Mouse (Mus musculus): ENCODE results near the gene Fbxl15. TPM values are rescaled to one million over a fixed set of nuclear protein-coding genes. Genes with fewer than 3 reads are reported as not detected.

The Fbxl15 gene
- polyA plus RNA-seq, 1 experiment from 2014 or later: 12.6 TPM

DNA sequence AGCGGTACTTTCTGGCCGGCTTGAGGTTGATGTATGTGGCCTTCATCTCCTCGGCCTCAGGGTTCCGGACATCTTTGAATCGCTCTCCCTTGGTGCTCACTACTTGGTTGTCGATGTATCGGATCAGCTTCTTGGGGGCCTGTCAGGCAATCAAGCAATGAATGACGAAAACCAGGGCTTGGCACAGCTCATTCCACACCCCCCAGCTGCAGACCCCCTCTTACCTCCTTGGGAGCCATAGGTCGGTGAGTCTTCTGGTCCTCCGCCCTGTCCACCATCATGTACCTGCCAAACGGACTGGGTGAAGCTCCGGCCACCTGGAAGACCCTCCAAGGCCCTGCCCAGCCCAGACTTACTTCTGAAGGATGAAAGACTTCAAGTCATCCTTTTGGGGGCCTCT is 2.7 kb downstream of the Fbxl15 start:
- H3K4me1 ChIP-seq (ENCODE audit: insufficient read depth): peaks cover 17% of the 10 kb centered on the region
- WGBS: 88% methylated on average over 12 of the region's 12 CpGs
- peaks cover 20% of the 10 kb centered on the region for H3K27me3 ChIP-seq (ENCODE audit: insufficient read depth, low read length)
- H3K36me3 ChIP-seq (ENCODE audit: insufficient read depth): peaks cover 20% of the 10 kb centered on the region
- DNase-seq (no peak), ATAC-seq (ENCODE audit: insufficient read depth) (no peak)
- no peak overlapping the region for H3K27ac ChIP-seq (ENCODE audit: low read depth)
- H3K9ac ChIP-seq: no peak overlapping the region
- no peak overlapping the region for H3K4me3 ChIP-seq (ENCODE audit: low read depth, low read length)
- TF ChIP-seq CTCF (IDR thresholded peaks at IDR 0.05; ENCODE audit: low read depth): no peak
- no peaks in the 10 kb centered on the region for H3K9me3 ChIP-seq (ENCODE audit: low read depth, low read length)
- no peak overlapping the region for H3K4me2 ChIP-seq

- Histone ChIP-seq H3K9me3 (ENCODE audit: low read depth, low read length) (no peaks in the 10 kb centered on the region), H3K4me3 (ENCODE audit: low read depth, low read length) (no peak overlapping the region), H3K27ac (ENCODE audit: low read depth) (no peak overlapping the region), H3K4me2 (no peak overlapping the region), H3K4me1 (ENCODE audit: insufficient read depth) (peaks cover 17% of the 10 kb centered on the region), H3K9ac (no peak overlapping the region), H3K27me3 (ENCODE audit: insufficient read depth, low read length) (peaks cover 14% of the 10 kb centered on the region), H3K36me3 (ENCODE audit: insufficient read depth) (peaks cover 20% of the 10 kb centered on the region)
- no peak for ATAC-seq (ENCODE audit: insufficient read depth)
- TF ChIP-seq CTCF (IDR thresholded peaks at IDR 0.05; ENCODE audit: low read depth): no peak
- DNase-seq: no peak
- WGBS: 93% methylated on average over 14 of the region's 14 CpGs
Observed at GRCm38 (mm10) chr19:46331326-46331725, 3.3 kb downstream of the Fbxl15 start.

GRCm38 (mm10) chr19:46331936-46332335 is 4.0 kb downstream of the Fbxl15 start:
- TF ChIP-seq CTCF (IDR thresholded peaks at IDR 0.05; ENCODE audit: low read depth): no peak
- no peak for ATAC-seq (ENCODE audit: insufficient read depth)

GRCm38 (mm10) chr19:46332721-46333339 is 4.8 kb downstream of the Fbxl15 start:
- Histone ChIP-seq H3K4me2 (no peak overlapping the region), H3K9me3 (ENCODE audit: low read depth, low read length) (no peaks in the 10 kb centered on the region), H3K27me3 (ENCODE audit: insufficient read depth, low read length) (no peaks in the 10 kb centered on the region), H3K4me1 (ENCODE audit: insufficient read depth) (peaks cover 13% of the 10 kb centered on the region), H3K36me3 (ENCODE audit: insufficient read depth) (peaks cover 20% of the 10 kb centered on the region), H3K27ac (ENCODE audit: low read depth) (no peak overlapping the region), H3K9ac (no peak overlapping the region), H3K4me3 (ENCODE audit: low read depth, low read length) (no peak overlapping the region)
- ATAC-seq (ENCODE audit: insufficient read depth) (no peak), DNase-seq (no peak)
- WGBS: 55% methylated on average over 7 of the region's 7 CpGs
- TF ChIP-seq CTCF (IDR thresholded peaks at IDR 0.05; ENCODE audit: low read depth): no peak

More at GRCm38 (mm10) chr19:46331936-46332335, 4.0 kb downstream of the Fbxl15 start:
- Histone ChIP-seq H3K36me3 (ENCODE audit: insufficient read depth) (peaks cover 20% of the 10 kb centered on the region), H3K9ac (no peak overlapping the region), H3K4me3 (ENCODE audit: low read depth, low read length) (no peak overlapping the region), H3K27me3 (ENCODE audit: insufficient read depth, low read length) (peaks cover 7% of the 10 kb centered on the region), H3K4me1 (ENCODE audit: insufficient read depth) (peaks cover 17% of the 10 kb centered on the region), H3K4me2 (no peak overlapping the region), H3K27ac (ENCODE audit: low read depth) (no peak overlapping the region), H3K9me3 (ENCODE audit: low read depth, low read length) (no peaks in the 10 kb centered on the region)
- WGBS: 83% methylated on average over 3 of the region's 3 CpGs
- DNase-seq: no peak

DNA sequence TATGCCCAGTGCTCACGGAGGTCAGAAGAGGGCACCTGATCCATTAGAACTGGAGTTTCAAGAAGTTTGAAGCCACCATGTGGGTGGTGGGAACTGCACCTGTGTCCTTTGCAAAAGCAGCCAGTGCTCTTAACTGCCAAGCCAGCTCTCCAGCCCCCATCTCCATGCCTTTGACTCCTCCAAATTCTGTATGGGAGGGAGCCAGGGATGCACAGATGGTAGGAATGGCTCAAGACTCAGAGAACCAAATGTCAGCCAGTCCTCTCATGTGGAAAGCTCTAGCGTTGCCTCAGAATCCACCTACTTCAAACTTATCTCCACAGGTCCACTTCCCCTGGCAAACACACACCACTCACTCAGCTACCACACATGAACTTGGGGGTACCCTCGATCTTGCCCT is 5.9 kb downstream of the Fbxl15 start:
- H3K9me3 ChIP-seq (ENCODE audit: low read depth, low read length): no peaks in the 10 kb centered on the region
- no peak overlapping the region for H3K4me2 ChIP-seq
- ATAC-seq (ENCODE audit: insufficient read depth) (no peak), DNase-seq (no peak)
- peaks cover 13% of the 10 kb centered on the region for H3K4me1 ChIP-seq (ENCODE audit: insufficient read depth)
- no peaks in the 10 kb centered on the region for H3K27me3 ChIP-seq (ENCODE audit: insufficient read depth, low read length)
- no peak overlapping the region for H3K4me3 ChIP-seq (ENCODE audit: low read depth, low read length)
- WGBS: 82% methylated on average over 3 of the region's 3 CpGs
- H3K9ac ChIP-seq: no peak overlapping the region
- no peak for TF ChIP-seq CTCF (IDR thresholded peaks at IDR 0.05; ENCODE audit: low read depth)
- no peak overlapping the region for H3K27ac ChIP-seq (ENCODE audit: low read depth)
- peaks cover 20% of the 10 kb centered on the region for H3K36me3 ChIP-seq (ENCODE audit: insufficient read depth)

GRCm38 (mm10) chr19:46337719-46338330 is 9.8 kb downstream of the Fbxl15 start:
- 37% methylated on average over 15 of the region's 15 CpGs for WGBS
- ATAC-seq (ENCODE audit: insufficient read depth): peak; percentile 15

DNA sequence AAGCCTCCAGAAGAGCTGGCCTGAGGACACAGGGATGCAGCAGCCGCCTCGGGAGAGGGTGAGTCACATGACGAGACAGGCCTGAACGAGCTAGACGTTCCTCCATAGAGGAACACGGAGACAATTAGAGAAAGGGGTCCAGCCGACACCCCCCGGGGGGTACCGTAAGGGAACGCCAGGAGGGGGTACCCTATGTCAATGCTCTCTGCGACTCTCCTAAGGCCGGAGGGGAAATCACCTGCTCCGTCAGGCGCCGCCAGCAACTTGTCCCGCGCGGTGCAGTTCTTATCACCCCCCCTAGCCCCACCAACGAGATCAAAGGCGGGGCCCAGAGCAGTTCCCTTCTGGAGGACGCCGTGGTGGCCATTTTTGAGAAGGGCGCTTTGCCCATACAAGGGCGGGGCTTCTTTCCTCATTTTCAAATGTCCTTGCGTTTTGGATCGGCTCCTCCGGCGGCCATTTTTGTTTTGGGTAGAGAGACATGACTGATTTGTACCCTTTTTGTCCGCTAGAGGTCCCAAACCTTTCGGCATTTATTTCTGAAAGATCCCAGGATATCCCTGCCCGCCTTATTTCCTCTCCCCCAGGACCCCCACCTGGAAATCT is 10.4 kb downstream of the Fbxl15 start, which contains the start of gene Cuedc2:
TSS of gene Cuedc2 (minus strand) at position 372 of the 606 bp plus-strand sequence.
- Histone ChIP-seq H3K4me2 (peak within 1 kb of the TSS; percentile 65), H3K4me1 (ENCODE audit: insufficient read depth) (peaks cover 3% of the 10 kb centered on the region; the same call in 1 of the 2 replicates), H3K36me3 (ENCODE audit: insufficient read depth) (no peaks in the 10 kb centered on the region), H3K27ac (ENCODE audit: low read depth) (peak within 1 kb of the TSS; percentile 25), H3K27me3 (ENCODE audit: insufficient read depth, low read length) (no peaks in the 10 kb centered on the region), H3K9ac (peak within 1 kb of the TSS; percentile 66), H3K9me3 (ENCODE audit: low read depth, low read length) (no peaks in the 10 kb centered on the region), H3K4me3 (ENCODE audit: low read depth, low read length) (peak within 1 kb of the TSS; percentile 59)
- TF ChIP-seq CTCF (IDR thresholded peaks at IDR 0.05; ENCODE audit: low read depth): peak; percentile 68
- under 1% methylated on average over 31 of the region's 31 CpGs for WGBS
- peak; percentile 89 for ATAC-seq (ENCODE audit: insufficient read depth)
- DNase-seq: peak; percentile 99

More at GRCm38 (mm10) chr19:46337719-46338330, 9.8 kb downstream of the Fbxl15 start:
- Histone ChIP-seq H3K4me3 (ENCODE audit: low read depth, low read length) (peak overlapping the region; percentile 59), H3K4me1 (ENCODE audit: insufficient read depth) (peaks cover 3% of the 10 kb centered on the region; the same call in 1 of the 2 replicates), H3K27me3 (ENCODE audit: insufficient read depth, low read length) (no peaks in the 10 kb centered on the region), H3K9me3 (ENCODE audit: low read depth, low read length) (no peaks in the 10 kb centered on the region), H3K36me3 (ENCODE audit: insufficient read depth) (no peaks in the 10 kb centered on the region), H3K27ac (ENCODE audit: low read depth) (no peak overlapping the region), H3K4me2 (peak overlapping the region; percentile 65), H3K9ac (peak overlapping the region; percentile 66)
- no peak for TF ChIP-seq CTCF (IDR thresholded peaks at IDR 0.05; ENCODE audit: low read depth)
- DNase-seq: no peak

All from lung, embryonic 14.5 days (tissue).